Mouse (Mus musculus) embryonic facial prominence, embryonic 15.5 days (tissue): ENCODE results near the gene Olfr322. TPM values are rescaled to one million over a fixed set of nuclear protein-coding genes. Genes with fewer than 3 reads are reported as not detected.
A peak's percentile ranks its signal among the peaks of the same experiment; 100 is the strongest.
"Not testable (repeated sequence)": the region's sequence is repeated elsewhere in the genome, so short reads cannot be mapped to it uniquely, and the experiment has no call there.

Source experiments
- ATAC-seq: fragments of 200-750 bp; cut with Nextera tagmentation; 2 replicates; pipeline ENCODE4 v1.8.0; 2017; ENCODE audit warnings: low read depth, moderate TSS enrichment; ENCODE audit not compliant: insufficient number of reproducible peaks, low FRiP score, low TSS enrichment
- H3K27ac ChIP-seq: fragments of 300-500 bp; sonication (generic); replicated peaks from 2 replicates; pipeline ENCODE4 v1.5.1; 2015; ENCODE audit warnings: mild to moderate bottlenecking, inconsistent platforms
- H3K27me3 ChIP-seq: fragments of 300-500 bp; sonication (generic); 2 replicates; pipeline ENCODE4 v1.6.1; 2015; ENCODE audit warnings: inconsistent platforms
- H3K36me3 ChIP-seq: fragments of 300-500 bp; sonication (generic); 2 replicates; pipeline ENCODE4 v1.6.1; 2015; ENCODE audit warnings: mild to moderate bottlenecking, inconsistent platforms
- H3K4me1 ChIP-seq: fragments of 300-500 bp; sonication (generic); 2 replicates; pipeline ENCODE4 v1.6.1; 2015; ENCODE audit warnings: inconsistent platforms
- H3K4me2 ChIP-seq: fragments of 300-500 bp; sonication (generic); replicated peaks from 2 replicates; pipeline ENCODE4 v1.6.1; 2015; ENCODE audit warnings: mild to moderate bottlenecking, inconsistent platforms
- H3K4me3 ChIP-seq: fragments of 300-500 bp; sonication (generic); replicated peaks from 2 replicates; pipeline ENCODE4 v1.5.1; 2015; ENCODE audit warnings: mild to moderate bottlenecking, inconsistent platforms
- H3K9ac ChIP-seq: fragments of 300-500 bp; sonication (generic); 2 replicates; pipeline ENCODE4 v1.6.1; 2015; ENCODE audit warnings: inconsistent platforms
- H3K9me3 ChIP-seq: fragments of 300-500 bp; sonication (generic); replicated peaks from 2 replicates; pipeline ENCODE4 v1.6.1; 2016; ENCODE audit warnings: inconsistent platforms
- WGBS: fragments of 180-500 bp; shearing (Covaris S2); methylation state at CpG from one replicate; pipeline ENCODE4 v1.1.7; 2015; 5-methylcytosine and 5-hydroxymethylcytosine counted together
- polyA plus RNA-seq: library from polyadenylated mRNA; unstranded; fragments of >200 nt; fragmentation: Nextera tagmentation; extraction: Ambion mirVana; gene quantifications from 2 replicates; pipeline ENCODE4 v1.2.1, GENCODE M21; 2015

The Olfr322 gene
- polyA plus RNA-seq, 1 experiment from 2014 or later, result not detected

GRCm38 (mm10) chr11:58640272-58640867 lies 18.2 kb upstream of the Olfr322 start, which contains the start of gene Trim58:
TSS of gene Trim58 (plus strand) at chr11:58640465.
- H3K36me3 ChIP-seq, result no peaks in the 10 kb centered on the region
- peaks cover 9% of the 10 kb centered on the region for H3K4me1 ChIP-seq
- H3K9ac ChIP-seq, result no peak within 1 kb of the TSS
- no peak within 1 kb of the TSS for H3K27ac ChIP-seq
- peak within 1 kb of the TSS; percentile 29 for H3K4me3 ChIP-seq
- H3K9me3 ChIP-seq, result no peaks in the 10 kb centered on the region
- H3K4me2 ChIP-seq, result peak within 1 kb of the TSS; percentile 59
- peaks cover 33% of the 10 kb centered on the region for H3K27me3 ChIP-seq
- WGBS, result 2% methylated on average over 34 of the region's 34 CpGs
- ATAC-seq, result no peak

- peak overlapping the region; percentile 59; the same call in 1 of the 2 replicates for H3K4me2 ChIP-seq
- ATAC-seq, result no peak
- no peaks in the 10 kb centered on the region for H3K9me3 ChIP-seq
- H3K36me3 ChIP-seq, result no peaks in the 10 kb centered on the region
- no peak overlapping the region for H3K27ac ChIP-seq
- peaks cover 33% of the 10 kb centered on the region for H3K27me3 ChIP-seq
- no peak overlapping the region for H3K9ac ChIP-seq
- 25% methylated on average over 14 of the region's 14 CpGs for whole genome bisulfite sequencing
- H3K4me1 ChIP-seq, result peaks cover 9% of the 10 kb centered on the region
- H3K4me3 ChIP-seq, result no peak overlapping the region
Measured at GRCm38 (mm10) chr11:58641057-58641456, 17.5 kb upstream of the Olfr322 start.

GRCm38 (mm10) chr11:58641638-58642358 lies 16.8 kb upstream of the Olfr322 start:
- Histone ChIP-seq H3K27ac (no peak overlapping the region), H3K4me1 (peaks cover 9% of the 10 kb centered on the region), H3K27me3 (peaks cover 33% of the 10 kb centered on the region), H3K9me3 (no peaks in the 10 kb centered on the region), H3K4me2 (no peak overlapping the region), H3K4me3 (no peak overlapping the region), H3K9ac (no peak overlapping the region), H3K36me3 (no peaks in the 10 kb centered on the region)
- 83% methylated on average over 13 of the region's 13 CpGs for WGBS
- ATAC-seq, result no peak

GRCm38 (mm10) chr11:58643350-58643749 lies 15.2 kb upstream of the Olfr322 start:
- Histone ChIP-seq H3K27ac (no peak overlapping the region), H3K4me2 (no peak overlapping the region), H3K36me3 (no peaks in the 10 kb centered on the region), H3K27me3 (peaks cover 26% of the 10 kb centered on the region), H3K9ac (no peak overlapping the region), H3K4me1 (peaks cover 9% of the 10 kb centered on the region), H3K9me3 (no peaks in the 10 kb centered on the region), H3K4me3 (no peak overlapping the region)
- WGBS, result 30% methylated on average over 6 of the region's 6 CpGs
- ATAC-seq, result no peak

- H3K4me3 ChIP-seq, result no peak overlapping the region
- H3K4me2 ChIP-seq, result no peak overlapping the region
- no peak overlapping the region for H3K9ac ChIP-seq
- no peaks in the 10 kb centered on the region for H3K36me3 ChIP-seq
- no peak for ATAC-seq
- H3K27ac ChIP-seq, result no peak overlapping the region
- WGBS, result 78% methylated on average over 3 of the region's 3 CpGs
- H3K27me3 ChIP-seq, result no peaks in the 10 kb centered on the region
- H3K9me3 ChIP-seq, result no peaks in the 10 kb centered on the region
- H3K4me1 ChIP-seq, result no peaks in the 10 kb centered on the region
Measured at GRCm38 (mm10) chr11:58655151-58655550, 3.4 kb upstream of the Olfr322 start.

GRCm38 (mm10) chr11:58669252-58669651 lies 10.7 kb downstream of the Olfr322 start:
- Histone ChIP-seq H3K9ac (no peak overlapping the region), H3K4me3 (no peak overlapping the region), H3K27me3 (no peaks in the 10 kb centered on the region), H3K9me3 (no peaks in the 10 kb centered on the region), H3K4me1 (no peaks in the 10 kb centered on the region), H3K27ac (no peak overlapping the region), H3K36me3 (no peaks in the 10 kb centered on the region), H3K4me2 (no peak overlapping the region)
- ATAC-seq, result no peak

- H3K4me3 ChIP-seq, result no peak overlapping the region
- no peak overlapping the region for H3K9ac ChIP-seq
- H3K36me3 ChIP-seq, result no peaks in the 10 kb centered on the region
- WGBS, result 50% methylated on average over 4 of the region's 4 CpGs
- no peaks in the 10 kb centered on the region for H3K9me3 ChIP-seq
- no peaks in the 10 kb centered on the region for H3K4me1 ChIP-seq
- no peak overlapping the region for H3K4me2 ChIP-seq
- ATAC-seq, result no peak
- no peaks in the 10 kb centered on the region for H3K27me3 ChIP-seq
- H3K27ac ChIP-seq, result no peak overlapping the region
Measured at GRCm38 (mm10) chr11:58671825-58672224, 13.2 kb downstream of the Olfr322 start.

GRCm38 (mm10) chr11:58680799-58681198 lies 22.2 kb downstream of the Olfr322 start, which contains the start of gene Olfr320:
TSS of gene Olfr320 (plus strand) at chr11:58681099.
- Histone ChIP-seq H3K27me3 (no peaks in the 10 kb centered on the region), H3K4me3 (no peak within 1 kb of the TSS), H3K9me3 (no peaks in the 10 kb centered on the region), H3K36me3 (no peaks in the 10 kb centered on the region), H3K27ac (no peak within 1 kb of the TSS), H3K9ac (no peak within 1 kb of the TSS), H3K4me1 (no peaks in the 10 kb centered on the region), H3K4me2 (no peak within 1 kb of the TSS)
- 74% methylated on average over 1 of the region's 1 CpGs for WGBS
- no peak for ATAC-seq

- no peak for ATAC-seq
- Histone ChIP-seq H3K27ac (no peak within 1 kb of the TSS), H3K9ac (no peak within 1 kb of the TSS), H3K4me3 (no peak within 1 kb of the TSS), H3K4me2 (no peak within 1 kb of the TSS), H3K9me3 (no peaks in the 10 kb centered on the region), H3K4me1 (no peaks in the 10 kb centered on the region), H3K36me3 (no peaks in the 10 kb centered on the region), H3K27me3 (no peaks in the 10 kb centered on the region)
- 81% methylated on average over 3 of the region's 3 CpGs for WGBS
Measured at GRCm38 (mm10) chr11:58698862-58699261, 40.3 kb downstream of the Olfr322 start, which contains the start of gene Olfr319. TSS of gene Olfr319 (plus strand) at chr11:58699162.

- Histone ChIP-seq H3K36me3 (no peaks in the 10 kb centered on the region), H3K27ac (no peak overlapping the region)
- WGBS, result 77% methylated on average over 11 of the region's 11 CpGs
Measured at GRCm38 (mm10) chr11:58709086-58709485, 50.5 kb downstream of the Olfr322 start.

GRCm38 (mm10) chr11:58717723-58718122 lies 59.1 kb downstream of the Olfr322 start:
- ATAC-seq, result not testable (repeated sequence)

More at GRCm38 (mm10) chr11:58709086-58709485, 50.5 kb downstream of the Olfr322 start:
- Histone ChIP-seq H3K9me3 (no peaks in the 10 kb centered on the region), H3K4me3 (no peak overlapping the region), H3K4me1 (no peaks in the 10 kb centered on the region), H3K4me2 (no peak overlapping the region), H3K27me3 (no peaks in the 10 kb centered on the region), H3K9ac (no peak overlapping the region)
- ATAC-seq, result no peak

More at GRCm38 (mm10) chr11:58717723-58718122, 59.1 kb downstream of the Olfr322 start:
- 85% methylated on average over 7 of the region's 7 CpGs for whole genome bisulfite sequencing
- H3K9me3 ChIP-seq, H3K4me1 ChIP-seq, H3K36me3 ChIP-seq, H3K4me3 ChIP-seq, H3K27ac ChIP-seq, H3K27me3 ChIP-seq, H3K4me2 ChIP-seq, H3K9ac ChIP-seq: not testable (repeated sequence)
